Mouse (Mus musculus): ENCODE results near the gene Ace. TPM values are rescaled to one million over a fixed set of nuclear protein-coding genes. Genes with fewer than 3 reads are reported as not detected.

The Ace gene
- total and polyA plus RNA-seq, 2 experiments from 2014 or later: 11.1 to 35.9 TPM

DNA sequence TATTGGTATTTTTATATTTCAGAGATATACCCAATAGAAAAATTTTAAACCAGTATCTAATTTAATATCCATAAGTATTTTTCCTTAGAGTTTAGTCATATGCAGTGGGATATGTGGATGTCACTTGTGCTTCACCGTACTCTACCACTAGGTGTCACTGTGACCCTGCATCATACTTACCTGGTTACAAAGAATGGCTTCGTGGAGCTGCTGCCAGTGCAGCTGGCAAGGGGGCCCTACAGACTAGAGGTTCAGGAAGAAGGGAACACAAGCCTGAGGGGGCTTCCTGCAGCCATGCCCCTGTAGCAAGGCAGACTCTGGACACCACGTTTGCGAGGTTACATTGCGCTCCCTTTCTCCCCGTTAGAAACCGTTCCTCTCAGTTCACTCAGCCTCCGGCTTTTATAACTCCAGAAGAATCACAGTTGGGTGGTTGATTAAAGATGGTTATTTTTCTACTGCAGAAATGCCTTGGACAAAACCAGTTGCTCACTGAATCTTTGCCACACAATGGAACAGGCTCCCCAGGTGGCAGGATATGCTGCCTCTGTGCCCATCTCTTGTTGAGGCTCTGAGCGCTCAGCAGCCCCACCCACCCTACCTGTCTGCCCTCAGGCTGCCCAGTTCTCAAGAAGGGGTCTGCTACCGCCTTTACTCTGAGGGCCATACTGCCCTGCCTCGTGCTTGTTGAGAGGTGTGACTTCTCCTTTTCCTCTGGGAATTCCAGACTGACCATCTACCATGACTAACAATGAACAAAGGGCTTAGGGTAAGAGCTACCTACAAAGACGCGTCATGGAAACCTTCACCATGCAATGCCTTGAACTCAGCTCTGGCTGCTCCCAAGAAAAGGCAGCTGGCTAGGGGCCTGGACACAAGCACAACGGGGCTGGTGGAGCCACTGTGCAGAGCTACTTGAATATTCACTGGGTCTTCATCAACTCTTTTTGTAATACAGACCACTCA is 40.4 kb upstream of the Ace start:
- no peaks in the 10 kb centered on the region for H3K9me3 ChIP-seq (ENCODE audit: low read length)
- H3K4me1 ChIP-seq (ENCODE audit: insufficient read depth, low read length): no peaks in the 10 kb centered on the region
- peak; percentile 94 for TF ChIP-seq CTCF (IDR thresholded peaks at IDR 0.05; ENCODE audit: low read depth)
- DNase-seq (ENCODE audit: low spot score) (peak; percentile 92), ATAC-seq (peak; percentile 79)
- H3K4me2 ChIP-seq (ENCODE audit: low read depth, low read length): no peak overlapping the region
- H3K27ac ChIP-seq: peak overlapping the region; percentile 15; the same call in 1 of the 2 replicates
- H3K36me3 ChIP-seq (ENCODE audit: insufficient read depth, low read length): peaks cover 29% of the 10 kb centered on the region
- H3K9ac ChIP-seq (replicated peaks; ENCODE audit: low read length): no peak overlapping the region
- no peak overlapping the region for H3K4me3 ChIP-seq (ENCODE audit: low read length)
- 53% methylated on average over 14 of the region's 14 CpGs for WGBS
- H3K27me3 ChIP-seq (ENCODE audit: insufficient read depth, low read length): no peaks in the 10 kb centered on the region

DNA sequence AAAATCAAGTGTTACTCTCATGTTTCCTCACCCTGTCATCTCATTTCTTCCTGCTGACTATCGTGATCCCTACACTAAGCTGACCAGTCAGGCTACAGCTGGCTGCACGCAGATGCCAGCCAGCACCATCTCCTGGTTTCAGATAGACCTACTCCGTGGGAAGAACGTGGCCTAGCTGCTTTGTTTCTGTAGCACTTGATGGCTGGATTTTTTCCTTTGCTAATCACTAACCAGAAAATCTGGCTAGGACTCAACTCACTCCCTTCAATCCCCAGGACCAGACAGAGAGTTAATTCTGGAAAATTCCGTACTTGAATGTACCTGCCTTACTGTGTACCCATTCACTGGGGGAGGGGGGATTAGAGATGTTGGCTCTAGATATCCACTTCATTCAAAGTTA is 39.6 kb upstream of the Ace start:
- Histone ChIP-seq H3K9me3 (ENCODE audit: low read length) (no peaks in the 10 kb centered on the region), H3K36me3 (ENCODE audit: insufficient read depth, low read length) (peaks cover 21% of the 10 kb centered on the region; the same call in 1 of the 2 replicates), H3K27ac (no peak overlapping the region), H3K27me3 (ENCODE audit: insufficient read depth, low read length) (no peaks in the 10 kb centered on the region), H3K4me2 (ENCODE audit: low read depth, low read length) (no peak overlapping the region), H3K4me1 (ENCODE audit: insufficient read depth, low read length) (no peaks in the 10 kb centered on the region), H3K4me3 (ENCODE audit: low read length) (no peak overlapping the region), H3K9ac (replicated peaks; ENCODE audit: low read length) (no peak overlapping the region)
- TF ChIP-seq CTCF (IDR thresholded peaks at IDR 0.05; ENCODE audit: low read depth): no peak
- 58% methylated on average over 5 of the region's 5 CpGs for WGBS
- DNase-seq (ENCODE audit: low spot score) (no peak), ATAC-seq (no peak)

DNA sequence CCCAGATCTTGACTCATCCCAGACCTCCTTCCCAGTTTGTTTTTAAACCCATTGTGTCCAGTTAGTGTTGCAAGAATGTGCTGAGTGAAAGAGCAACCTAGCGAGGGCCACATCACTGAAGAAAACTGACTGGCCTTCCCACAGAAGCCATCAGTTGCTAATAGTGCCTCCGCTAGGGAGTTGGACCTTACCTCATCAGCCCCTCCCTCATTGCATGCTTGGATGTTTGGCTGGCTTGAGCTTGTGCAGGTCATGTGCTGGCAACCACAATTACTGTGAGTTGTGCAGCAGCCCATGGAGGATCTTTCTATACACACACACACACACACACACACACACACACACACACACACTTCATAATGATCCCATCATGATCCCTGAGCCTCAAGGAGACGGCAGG is 36.4 kb upstream of the Ace start:
- Histone ChIP-seq H3K4me2 (ENCODE audit: low read depth, low read length) (no peak overlapping the region), H3K36me3 (ENCODE audit: insufficient read depth, low read length) (no peaks in the 10 kb centered on the region), H3K27ac (no peak overlapping the region), H3K4me3 (ENCODE audit: low read length) (no peak overlapping the region), H3K9me3 (ENCODE audit: low read length) (no peaks in the 10 kb centered on the region), H3K4me1 (ENCODE audit: insufficient read depth, low read length) (no peaks in the 10 kb centered on the region), H3K27me3 (ENCODE audit: insufficient read depth, low read length) (no peaks in the 10 kb centered on the region), H3K9ac (replicated peaks; ENCODE audit: low read length) (no peak overlapping the region)
- DNase-seq (ENCODE audit: low spot score) (no peak), ATAC-seq (no peak)
- TF ChIP-seq CTCF (IDR thresholded peaks at IDR 0.05; ENCODE audit: low read depth): no peak
- WGBS: 88% methylated on average over 3 of the region's 3 CpGs

DNA sequence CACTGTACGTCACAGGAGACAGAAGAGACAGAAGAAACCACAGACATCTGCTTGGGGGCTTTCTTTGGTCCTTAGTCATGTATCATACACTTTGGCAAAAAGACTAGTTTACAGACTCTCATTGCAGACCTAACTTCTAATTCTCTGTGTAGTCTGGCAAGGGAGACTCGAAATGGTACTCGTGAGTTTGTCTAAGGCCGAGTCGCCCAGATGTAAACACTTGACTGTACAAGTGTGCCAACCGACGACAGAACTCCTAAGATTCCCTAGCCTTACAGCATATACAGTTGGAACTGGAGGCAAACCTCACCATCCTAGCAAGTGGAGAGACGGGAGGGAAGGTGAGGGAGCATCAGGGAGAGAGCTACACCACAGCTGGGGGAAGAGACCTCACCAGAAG is 34.0 kb upstream of the Ace start:
- no peaks in the 10 kb centered on the region for H3K4me1 ChIP-seq (ENCODE audit: insufficient read depth, low read length)
- no peak for TF ChIP-seq CTCF (IDR thresholded peaks at IDR 0.05; ENCODE audit: low read depth)
- H3K27me3 ChIP-seq (ENCODE audit: insufficient read depth, low read length): no peaks in the 10 kb centered on the region
- no peak for DNase-seq (ENCODE audit: low spot score)
- H3K9me3 ChIP-seq (ENCODE audit: low read length): no peaks in the 10 kb centered on the region
- no peak for ATAC-seq
- H3K27ac ChIP-seq: no peak overlapping the region
- 85% methylated on average over 8 of the region's 8 CpGs for WGBS
- no peak overlapping the region for H3K4me3 ChIP-seq (ENCODE audit: low read length)
- H3K36me3 ChIP-seq (ENCODE audit: insufficient read depth, low read length): no peaks in the 10 kb centered on the region
- no peak overlapping the region for H3K4me2 ChIP-seq (ENCODE audit: low read depth, low read length)
- H3K9ac ChIP-seq (replicated peaks; ENCODE audit: low read length): no peak overlapping the region

DNA sequence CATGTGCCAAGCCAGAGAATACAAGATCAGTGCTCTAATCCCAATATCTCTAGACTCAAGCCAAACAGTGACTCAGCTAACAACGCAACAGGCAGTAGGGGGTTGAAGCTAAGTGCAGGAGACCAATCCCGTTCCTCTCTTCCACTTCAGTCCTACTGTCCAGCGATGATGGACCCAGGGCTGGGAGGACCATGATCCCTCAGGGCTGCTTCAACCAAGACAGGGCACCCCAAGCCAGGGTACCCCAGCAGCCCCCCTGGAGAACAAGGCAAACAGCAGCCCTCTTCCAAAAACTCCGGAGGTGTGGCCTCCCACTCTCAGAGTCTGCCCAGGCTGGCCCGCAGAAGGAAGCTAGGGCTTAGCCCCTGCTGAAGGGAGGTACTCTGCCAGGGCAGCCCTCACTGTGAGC is 33.4 kb upstream of the Ace start:
- H3K9ac ChIP-seq (replicated peaks; ENCODE audit: low read length): no peak overlapping the region
- DNase-seq (ENCODE audit: low spot score): no peak

DNA sequence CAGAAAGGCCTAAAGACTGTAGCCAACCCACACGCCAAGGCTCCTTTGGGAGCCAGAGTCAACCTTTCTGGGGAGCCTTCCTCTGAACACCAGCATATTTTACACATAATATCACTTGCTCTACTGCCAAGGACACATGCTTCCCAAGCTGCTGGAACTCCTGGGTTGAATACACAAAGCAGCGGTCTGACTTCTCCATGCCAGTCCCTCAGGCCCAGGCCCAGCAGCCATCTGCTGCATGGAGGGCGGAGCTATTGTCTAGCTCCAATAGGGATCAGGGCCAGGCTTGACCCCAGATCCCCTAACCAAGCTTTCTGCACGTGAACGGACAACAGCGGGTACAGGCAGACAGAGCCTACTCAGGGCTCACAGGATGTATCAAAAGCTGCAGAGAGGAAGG is 32.9 kb upstream of the Ace start:
- no peaks in the 10 kb centered on the region for H3K4me1 ChIP-seq (ENCODE audit: insufficient read depth, low read length)
- no peaks in the 10 kb centered on the region for H3K9me3 ChIP-seq (ENCODE audit: low read length)
- no peak overlapping the region for H3K4me3 ChIP-seq (ENCODE audit: low read length)
- H3K27ac ChIP-seq: peak overlapping the region; percentile 45; the same call in 1 of the 2 replicates
- ATAC-seq (no peak), DNase-seq (ENCODE audit: low spot score) (peak; percentile 41)
- WGBS: 26% methylated on average over 6 of the region's 6 CpGs
- H3K36me3 ChIP-seq (ENCODE audit: insufficient read depth, low read length): no peaks in the 10 kb centered on the region
- H3K9ac ChIP-seq (replicated peaks; ENCODE audit: low read length): no peak overlapping the region
- no peaks in the 10 kb centered on the region for H3K27me3 ChIP-seq (ENCODE audit: insufficient read depth, low read length)
- H3K4me2 ChIP-seq (ENCODE audit: low read depth, low read length): no peak overlapping the region
- no peak for TF ChIP-seq CTCF (IDR thresholded peaks at IDR 0.05; ENCODE audit: low read depth)

More for the DNA sequence above, 33.4 kb upstream of the Ace start:
- 55% methylated on average over 5 of the region's 5 CpGs for WGBS
- no peaks in the 10 kb centered on the region for H3K36me3 ChIP-seq (ENCODE audit: insufficient read depth, low read length)
- H3K27me3 ChIP-seq (ENCODE audit: insufficient read depth, low read length): no peaks in the 10 kb centered on the region
- peak overlapping the region; percentile 45; the same call in 1 of the 2 replicates for H3K27ac ChIP-seq
- H3K4me1 ChIP-seq (ENCODE audit: insufficient read depth, low read length): no peaks in the 10 kb centered on the region
- no peak for ATAC-seq
- no peak overlapping the region for H3K4me2 ChIP-seq (ENCODE audit: low read depth, low read length)
- H3K4me3 ChIP-seq (ENCODE audit: low read length): no peak overlapping the region
- H3K9me3 ChIP-seq (ENCODE audit: low read length): no peaks in the 10 kb centered on the region
- no peak for TF ChIP-seq CTCF (IDR thresholded peaks at IDR 0.05; ENCODE audit: low read depth)

DNA sequence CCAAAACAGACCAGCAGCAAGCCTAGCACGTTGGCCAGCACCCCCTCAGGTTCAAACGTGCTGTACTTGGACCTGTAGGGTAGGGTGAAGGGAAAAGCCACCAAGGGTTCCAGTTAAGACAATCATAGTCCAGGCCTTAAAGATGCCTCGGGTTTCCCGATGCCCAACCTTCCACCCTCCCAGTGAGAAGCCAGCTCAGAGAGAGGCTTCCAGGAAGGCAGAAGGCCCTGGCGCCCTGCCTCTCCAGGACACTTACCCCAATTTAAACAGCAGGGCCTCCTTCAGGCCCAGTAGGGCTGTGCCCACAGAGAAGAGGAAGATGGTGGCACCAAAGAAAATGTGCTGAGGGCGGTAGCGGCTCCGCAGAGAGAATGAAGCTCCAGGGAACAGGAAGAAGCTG is 32.2 kb upstream of the Ace start:
- 91% methylated on average over 8 of the region's 8 CpGs for whole genome bisulfite sequencing
- ATAC-seq: no peak
- H3K4me1 ChIP-seq (ENCODE audit: insufficient read depth, low read length): no peaks in the 10 kb centered on the region
- H3K9me3 ChIP-seq (ENCODE audit: low read length): no peaks in the 10 kb centered on the region
- no peak for DNase-seq (ENCODE audit: low spot score)
- H3K27me3 ChIP-seq (ENCODE audit: insufficient read depth, low read length): no peaks in the 10 kb centered on the region
- no peak overlapping the region for H3K9ac ChIP-seq (replicated peaks; ENCODE audit: low read length)
- no peak for TF ChIP-seq CTCF (IDR thresholded peaks at IDR 0.05; ENCODE audit: low read depth)
- H3K4me2 ChIP-seq (ENCODE audit: low read depth, low read length): no peak overlapping the region
- no peaks in the 10 kb centered on the region for H3K36me3 ChIP-seq (ENCODE audit: insufficient read depth, low read length)
- no peak overlapping the region for H3K4me3 ChIP-seq (ENCODE audit: low read length)
- no peak overlapping the region for H3K27ac ChIP-seq

Measured in hindbrain, postnatal 0 days (tissue).